Mouse (Mus musculus): Measurements from ENCODE around the gene Cpxm1. TPM values are rescaled to one million over a fixed set of nuclear protein-coding genes. Genes with fewer than 3 reads are reported as not detected.
A peak's percentile ranks its signal among the peaks of the same experiment; 100 is the strongest.

Gene Cpxm1
- under 1 TPM in 1 of 3 experiments, not detected in 2; 0.40 TPM for polyA plus RNA-seq (2017; shearing (Covaris generic))

- ATAC-seq = no peak
These were observed at the start of gene Cpxm1 for GRCm38 (mm10) chr2:130397186-130397985. Gene Cpxm1, minus strand, starts transcription at chr2:130397574.

GRCm38 (mm10) chr2:130442162-130442561 lies 44.8 kb upstream of the Cpxm1 start:
- no peak for ATAC-seq

GRCm38 (mm10) chr2:130439840-130440480 lies 42.6 kb upstream of the Cpxm1 start:
- ATAC-seq = no peak

GRCm38 (mm10) chr2:130438861-130439260 lies 41.5 kb upstream of the Cpxm1 start:
- ATAC-seq = no peak

GRCm38 (mm10) chr2:130436769-130437168 lies 39.4 kb upstream of the Cpxm1 start:
- no peak for ATAC-seq

GRCm38 (mm10) chr2:130433152-130433551 lies 35.8 kb upstream of the Cpxm1 start:
- no peak for ATAC-seq

GRCm38 (mm10) chr2:130432157-130432556 lies 34.8 kb upstream of the Cpxm1 start:
- no peak for ATAC-seq

GRCm38 (mm10) chr2:130430484-130430883 lies 33.1 kb upstream of the Cpxm1 start:
- no peak for ATAC-seq

- no peak for ATAC-seq
These were observed 32.5 kb upstream of the Cpxm1 start for GRCm38 (mm10) chr2:130429851-130430250.

GRCm38 (mm10) chr2:130425112-130425511 lies 27.7 kb upstream of the Cpxm1 start:
- ATAC-seq = no peak

GRCm38 (mm10) chr2:130424126-130424853 lies 26.9 kb upstream of the Cpxm1 start, which contains the start of the genes Vps16 and Pced1a:
Gene Vps16, plus strand, starts transcription at chr2:130424339.
Gene Pced1a, minus strand, starts transcription at chr2:130424701.
- peak; percentile 93 for ATAC-seq

GRCm38 (mm10) chr2:130423397-130424125 lies 26.2 kb upstream of the Cpxm1 start:
- ATAC-seq = peak; percentile 59

- ATAC-seq = no peak
These were observed 24.6 kb upstream of the Cpxm1 start for GRCm38 (mm10) chr2:130421781-130422620.

GRCm38 (mm10) chr2:130414094-130414856 lies 16.9 kb upstream of the Cpxm1 start:
- no peak for ATAC-seq

GRCm38 (mm10) chr2:130412775-130413174 lies 15.4 kb upstream of the Cpxm1 start:
- no peak for ATAC-seq

GRCm38 (mm10) chr2:130411558-130412495 lies 14.5 kb upstream of the Cpxm1 start:
- peak; percentile 60 for ATAC-seq

- no peak for ATAC-seq
These were observed 10.8 kb upstream of the Cpxm1 start for GRCm38 (mm10) chr2:130408194-130408593.

- ATAC-seq = no peak
These were observed 8.8 kb upstream of the Cpxm1 start, which contains the start of gene Tmem239 for GRCm38 (mm10) chr2:130406178-130406577. Gene Tmem239, plus strand, starts transcription at chr2:130406478.

GRCm38 (mm10) chr2:130404939-130405338 lies 7.6 kb upstream of the Cpxm1 start, which contains the start of the genes Gm28372 and 1700020A23Rik:
Gene Gm28372, plus strand, starts transcription at chr2:130405239.
Gene 1700020A23Rik, plus strand, starts transcription at chr2:130405259.
- no peak for ATAC-seq

Measured in inflammation-experienced regulatory T-cells, adult 6 months (primary cell).